Mouse (Mus musculus): ENCODE measurements at regions not wholly inside any gene's neighbourhood (a gene's known extent, or its start where the extent isn't known, plus 50 kb on each side); places are given as distances from the start of the nearest gene placed in this dataset.

GRCm38 (mm10) chr5:111553471-111554382 is 136.6 kb downstream of the Mn1 start:
- TF ChIP-seq TAL1 (IDR thresholded peaks at IDR 0.05; ENCODE audit: low read length) (no peak), GATA1 (IDR thresholded peaks at IDR 0.05; ENCODE audit: low read length) (no peak)
